Mouse (Mus musculus) spleen, postnatal 14 days (tissue): Measurements from ENCODE around the gene Cgas.
"Not testable (repeated sequence)": the region's sequence is repeated elsewhere in the genome, so short reads cannot be mapped to it uniquely, and the experiment has no call there.

Experiments
- DNase-seq, 2 experiments: peaks; one replicate each; pipeline ENCODE4 v3.0.0; 2021 to 2022; ENCODE audit warnings: low spot score in 2 of 2

Gene Cgas

DNA sequence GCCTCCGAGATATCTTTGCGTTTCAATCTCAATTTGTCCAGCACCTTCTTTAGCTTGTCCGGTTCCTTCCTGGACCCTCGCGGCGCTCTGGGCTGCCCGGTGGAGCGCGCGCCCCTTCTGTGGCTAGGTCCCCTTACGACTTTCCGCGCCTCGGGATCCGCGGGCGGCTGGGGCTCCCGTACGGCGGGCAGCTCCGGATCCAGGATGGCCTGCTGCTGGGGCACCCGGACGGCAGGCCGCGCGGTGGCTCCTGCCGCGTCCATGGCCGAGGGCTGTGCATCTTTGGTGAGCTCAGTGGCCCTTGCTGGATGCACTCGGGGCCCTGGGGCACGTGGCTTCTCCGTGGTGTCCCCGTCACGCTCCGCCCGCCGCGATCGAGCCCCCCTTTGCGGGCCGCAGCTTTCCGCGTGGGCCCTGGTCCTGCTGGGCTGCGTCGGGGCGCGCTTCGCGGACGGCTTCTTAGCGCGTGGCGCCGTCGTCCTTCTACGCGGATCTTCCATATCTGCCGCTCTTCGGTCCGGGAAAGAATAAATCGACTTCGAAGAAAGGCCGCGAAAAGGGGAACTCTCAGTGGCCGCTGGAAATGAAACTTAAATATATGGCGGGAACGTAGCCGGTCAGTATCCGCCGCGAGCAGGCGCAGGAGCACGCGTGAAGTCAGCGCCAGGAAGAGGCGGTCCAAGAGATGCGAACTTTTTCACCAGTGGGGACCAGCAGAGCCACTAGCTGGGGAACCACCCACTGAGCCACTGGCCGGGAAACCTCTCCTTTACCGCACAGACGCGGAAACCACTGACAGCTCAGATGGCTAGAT, at the start of gene Cgas:
Cgas (minus strand) TSS at position 659 of the 814 bp plus-strand sequence.
- peak in 1 of 2 experiments; percentile 35 for DNase-seq

DNA sequence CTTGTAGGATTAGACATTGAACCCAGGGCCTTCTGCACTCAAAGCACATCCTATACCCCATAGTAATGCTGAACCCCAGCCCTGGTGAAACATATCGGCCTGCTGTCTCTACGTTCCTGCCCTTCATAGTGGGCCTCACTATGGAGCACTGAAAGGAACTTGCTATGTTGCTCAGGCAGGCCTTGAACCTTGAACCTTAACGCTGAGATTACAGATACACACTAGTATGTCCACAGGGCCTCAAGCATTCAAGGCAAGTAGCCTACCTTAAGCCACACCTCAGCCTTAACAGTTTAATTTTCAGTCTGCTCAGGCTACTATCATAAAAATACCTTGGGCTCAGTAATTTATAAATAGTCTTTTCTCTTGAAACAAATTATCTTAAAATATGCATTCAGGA, 49.2 kb upstream of the Cgas start:
- DNase-seq, result no peak

DNA sequence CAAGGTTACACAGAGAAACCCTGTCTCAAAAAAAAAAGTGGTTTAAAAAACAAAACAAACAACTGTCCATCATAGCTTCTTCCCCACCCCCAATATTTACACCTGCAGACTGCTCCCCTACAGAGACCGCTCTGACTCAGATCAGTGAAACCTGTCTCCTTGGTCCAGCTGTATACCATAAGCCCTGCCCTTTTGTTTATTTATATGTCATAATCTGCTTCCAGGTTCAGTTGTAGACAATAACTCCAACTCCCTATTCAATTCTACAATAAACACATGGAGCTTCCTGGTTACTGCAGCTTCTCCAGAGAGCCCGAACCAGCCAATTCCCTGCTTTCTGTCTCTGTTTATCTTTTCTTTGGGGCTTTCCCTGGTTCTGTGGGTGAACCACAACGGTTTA, 48.1 kb upstream of the Cgas start:
- no peak for DNase-seq

DNA sequence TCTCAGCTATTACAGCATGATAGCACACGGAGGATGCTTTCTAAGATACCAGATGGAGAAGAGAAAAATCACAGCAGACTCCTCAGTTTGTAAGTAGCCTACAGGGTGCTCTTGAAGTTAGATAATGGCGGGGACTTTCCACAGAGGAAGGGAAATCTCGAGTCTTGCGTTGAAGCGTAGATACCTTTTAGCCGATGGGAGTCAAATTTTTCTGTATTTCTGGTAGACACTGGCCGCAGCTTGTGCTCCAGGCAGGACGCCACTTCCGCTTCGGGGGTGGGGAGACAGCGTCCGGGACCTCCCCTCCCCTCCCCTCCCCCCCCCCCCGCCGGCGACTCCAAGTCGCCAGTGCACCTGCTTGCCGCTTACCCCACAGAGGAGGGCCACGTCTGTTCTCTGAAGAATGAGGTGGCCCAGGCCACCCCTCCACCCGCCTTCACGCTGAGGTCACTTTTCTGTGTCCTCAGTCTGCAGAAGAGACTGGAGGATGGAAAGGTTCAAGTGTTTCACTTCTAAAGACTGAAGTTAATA, 45.9 kb upstream of the Cgas start, which contains the start of gene Eef1a1:
Eef1a1 (minus strand) TSS at position 262 of the 531 bp plus-strand sequence.
- DNase-seq, result peak; percentile 10 to 47

DNA sequence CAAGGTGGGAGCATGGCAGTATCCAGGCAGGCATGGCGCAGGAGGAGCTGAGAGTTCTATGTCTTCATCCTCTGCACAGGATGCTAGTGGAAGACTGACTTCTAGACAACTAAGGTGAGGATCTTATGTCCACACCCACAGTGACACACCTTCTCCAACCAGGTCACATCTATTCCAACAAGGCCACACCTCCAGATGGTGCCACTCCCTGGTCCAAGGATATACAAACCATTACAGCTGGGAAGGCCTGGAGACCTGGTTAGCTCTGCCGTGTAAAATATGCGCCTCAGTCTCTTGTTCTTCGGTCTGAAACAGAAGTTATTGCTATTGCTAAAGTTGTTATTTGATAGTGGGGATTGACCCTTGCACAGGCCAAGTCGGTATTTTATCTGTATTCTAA, 45.0 kb upstream of the Cgas start:
- not testable (repeated sequence) for DNase-seq

DNA sequence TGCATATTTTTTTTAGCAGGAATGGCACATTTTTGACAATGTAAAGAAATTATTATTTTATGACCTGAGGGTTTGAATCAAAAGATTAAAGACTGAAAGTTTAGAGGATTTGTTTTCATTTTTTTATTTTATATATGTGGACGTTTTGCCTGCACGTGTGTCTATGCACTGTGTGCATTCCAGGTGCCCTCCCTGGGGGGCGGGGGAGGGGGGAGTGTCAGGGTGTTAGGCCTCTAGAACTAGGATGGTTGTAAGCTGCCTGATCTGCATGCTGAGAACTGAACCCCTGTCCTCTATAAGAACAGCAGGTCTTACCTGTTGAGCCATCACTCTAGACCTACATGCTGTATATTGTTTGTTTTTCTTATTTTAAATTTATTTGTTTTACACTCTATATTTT, 41.6 kb upstream of the Cgas start:
- no peak for DNase-seq

DNA sequence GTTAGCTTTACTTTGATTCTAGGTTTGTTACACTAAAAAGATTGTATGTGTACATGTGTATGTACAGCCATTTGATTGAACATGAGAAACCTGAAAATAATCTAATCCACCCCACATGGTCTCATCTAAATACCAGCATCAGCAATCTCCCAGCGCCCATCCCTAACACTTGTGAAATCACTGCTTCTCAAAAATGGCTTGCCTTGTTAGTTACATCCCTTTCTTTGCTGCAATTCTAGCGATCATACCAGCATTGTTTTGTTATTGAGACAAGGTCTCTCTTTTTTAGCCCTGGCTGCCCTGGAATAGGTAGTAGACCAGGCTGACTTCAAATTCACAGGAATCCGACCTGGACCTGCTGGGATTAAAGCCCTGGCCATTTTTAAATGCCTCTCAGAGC, 39.3 kb upstream of the Cgas start:
- no peak for DNase-seq

DNA sequence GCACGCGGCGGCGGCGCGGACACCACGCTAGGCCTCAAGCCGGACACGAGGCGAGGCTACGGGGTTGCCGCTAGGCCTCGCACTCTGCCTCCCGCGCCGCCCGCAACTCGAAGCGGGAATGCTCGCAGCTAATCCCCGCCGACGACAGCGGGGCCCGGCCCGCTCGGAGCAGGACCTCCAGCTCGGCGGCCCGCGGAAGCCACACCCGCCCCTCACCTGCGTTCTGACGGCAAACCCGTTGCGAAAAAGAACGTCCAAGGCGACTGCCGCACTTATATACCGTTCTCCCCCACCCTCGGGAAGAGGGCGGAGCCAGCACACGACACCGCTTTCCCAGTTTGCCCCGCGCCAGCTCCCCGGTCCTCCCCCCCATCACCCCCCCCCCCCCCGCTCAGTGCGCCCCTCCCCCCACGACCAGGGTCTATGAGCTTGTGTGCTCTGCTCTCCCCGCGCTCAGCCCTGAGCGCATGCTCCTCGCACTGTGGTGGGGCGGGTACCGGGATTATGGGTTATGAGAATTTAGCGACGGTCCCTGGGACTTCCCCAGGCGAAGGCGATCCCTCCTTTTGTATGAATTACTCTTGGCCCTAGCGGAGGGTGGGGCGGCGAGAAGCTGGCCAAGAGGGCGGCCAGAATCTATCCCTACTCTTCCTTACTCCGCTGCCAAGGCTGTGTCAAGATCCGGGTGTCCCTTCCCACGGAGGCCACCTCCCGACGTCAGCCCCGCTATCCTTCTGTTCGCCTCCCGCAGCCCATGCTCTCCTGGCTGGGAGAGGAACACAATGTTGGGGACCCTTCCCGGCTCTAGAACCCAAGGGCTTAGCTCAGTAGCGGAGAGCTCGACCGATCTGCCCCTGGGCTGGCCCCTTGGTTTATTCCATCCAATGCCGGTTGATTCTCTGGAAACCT, 38.6 kb upstream of the Cgas start:
- peak; percentile 88 to 90 for DNase-seq

DNA sequence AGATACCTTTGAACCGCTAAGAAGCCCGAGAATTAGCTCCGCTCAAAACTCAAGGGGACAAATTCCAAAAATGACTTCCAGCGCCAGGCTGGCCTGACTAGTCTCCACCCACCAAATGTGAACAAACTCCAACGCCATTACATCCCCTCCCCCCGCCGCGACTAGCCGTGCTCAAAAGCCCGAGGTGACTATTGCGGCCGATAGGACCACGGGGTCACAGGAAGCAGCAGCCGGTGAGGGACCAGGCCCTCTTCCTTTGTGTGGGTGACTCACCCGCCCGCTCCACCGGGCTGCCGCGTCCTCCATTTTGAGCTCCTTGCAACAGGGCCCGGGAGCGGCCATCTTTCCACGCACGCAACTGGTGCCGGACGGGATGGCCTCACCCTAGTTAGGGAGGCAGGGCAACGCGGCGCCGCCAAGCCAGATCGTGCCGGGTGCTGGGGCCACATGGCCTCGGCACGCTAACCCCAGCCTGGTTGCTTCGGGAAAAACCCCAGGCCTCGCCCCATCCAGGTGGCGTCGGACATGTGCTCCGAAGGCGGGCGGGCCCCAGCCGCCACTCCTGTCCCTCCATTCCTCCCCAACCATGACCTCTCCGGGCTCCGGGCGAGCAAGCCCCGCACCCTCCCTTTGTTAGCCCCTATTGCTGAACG, 37.8 kb upstream of the Cgas start:
- DNase-seq, result peak; percentile 54 to 73

DNA sequence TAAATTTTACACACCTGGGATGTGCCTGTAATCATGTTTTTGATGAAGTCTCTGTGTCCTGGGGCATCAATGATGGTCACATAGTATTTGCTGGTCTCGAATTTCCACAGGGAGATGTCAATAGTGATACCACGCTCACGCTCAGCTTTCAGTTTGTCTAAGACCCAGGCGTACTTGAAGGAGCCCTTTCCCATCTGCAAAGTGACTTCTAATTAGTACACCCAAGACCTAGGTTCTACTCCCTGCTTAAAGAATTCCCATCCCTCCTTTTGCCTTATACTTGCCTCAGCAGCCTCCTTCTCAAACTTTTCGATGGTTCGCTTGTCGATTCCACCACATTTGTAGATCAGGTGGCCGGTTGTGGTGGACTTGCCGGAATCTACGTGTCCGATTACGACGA, 37.2 kb upstream of the Cgas start:
- not testable (repeated sequence) for DNase-seq

DNA sequence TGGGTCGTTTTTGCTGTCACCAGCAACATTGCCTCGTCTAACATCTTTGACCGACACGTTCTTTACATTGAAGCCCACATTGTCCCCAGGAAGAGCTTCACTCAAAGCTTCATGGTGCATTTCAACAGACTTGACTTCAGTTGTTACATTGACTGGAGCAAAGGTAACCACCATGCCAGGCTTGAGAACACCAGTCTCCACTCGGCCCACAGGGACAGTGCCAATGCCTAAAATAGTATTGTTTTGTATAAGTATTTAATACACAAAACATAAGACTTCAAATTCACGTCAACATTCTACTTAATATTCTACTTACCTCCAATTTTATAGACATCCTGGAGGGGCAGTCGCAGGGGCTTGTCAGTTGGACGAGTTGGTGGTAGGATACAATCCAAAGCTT, 36.3 kb upstream of the Cgas start:
- not testable (repeated sequence) for DNase-seq

DNA sequence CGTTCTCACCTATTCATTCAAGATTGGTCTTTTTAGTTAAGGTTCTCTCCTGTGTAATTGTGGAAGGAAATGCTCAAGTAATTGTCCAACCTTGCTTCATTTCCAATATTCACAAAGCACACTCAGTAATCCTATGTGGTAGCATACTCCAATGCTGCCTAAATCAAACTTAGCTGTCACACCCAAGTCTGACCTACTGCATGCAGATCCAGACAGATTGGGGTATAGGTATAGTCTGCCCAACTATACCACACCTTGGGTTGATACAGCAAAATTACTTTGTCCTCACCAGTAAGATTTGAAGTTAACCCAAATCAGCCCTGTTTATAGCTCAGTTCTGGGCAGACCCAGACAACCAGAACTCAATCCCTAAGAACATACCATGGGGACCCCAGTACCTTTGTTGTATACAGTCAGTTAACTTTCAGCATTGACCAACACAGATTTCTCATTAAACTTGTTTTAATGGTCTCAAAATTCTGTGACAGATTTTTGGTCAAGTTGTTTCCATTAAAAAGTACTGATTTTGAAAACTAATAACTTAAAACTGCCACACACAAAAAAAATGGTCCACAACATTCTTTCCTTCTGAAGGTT, 35.1 kb upstream of the Cgas start:
- not testable (repeated sequence) for DNase-seq

DNA sequence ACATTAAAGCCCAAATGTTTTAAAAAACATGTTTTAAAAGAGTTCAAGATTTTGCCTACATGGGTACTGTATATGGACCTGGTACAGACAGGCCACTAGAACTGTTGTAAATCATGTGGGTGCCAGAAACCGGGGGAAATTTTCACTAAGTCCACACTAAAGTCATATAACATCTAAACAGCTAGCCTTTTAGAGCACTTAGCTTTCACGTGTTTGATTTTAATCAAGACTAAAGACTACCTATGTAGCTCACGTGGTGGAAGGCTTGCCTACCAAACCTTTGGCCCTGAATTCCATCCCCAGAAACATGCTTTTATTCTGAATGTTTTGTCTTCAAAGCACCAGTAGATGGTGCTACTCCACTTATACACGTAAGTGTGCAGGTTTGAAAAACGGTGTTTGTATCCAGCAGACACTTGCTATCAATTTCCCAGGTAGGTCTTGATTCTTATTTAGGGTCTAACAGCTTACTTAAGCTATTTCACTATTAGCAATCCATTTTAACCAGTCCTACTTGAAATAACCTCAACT, 34.0 kb upstream of the Cgas start:
- DNase-seq, result no peak

DNA sequence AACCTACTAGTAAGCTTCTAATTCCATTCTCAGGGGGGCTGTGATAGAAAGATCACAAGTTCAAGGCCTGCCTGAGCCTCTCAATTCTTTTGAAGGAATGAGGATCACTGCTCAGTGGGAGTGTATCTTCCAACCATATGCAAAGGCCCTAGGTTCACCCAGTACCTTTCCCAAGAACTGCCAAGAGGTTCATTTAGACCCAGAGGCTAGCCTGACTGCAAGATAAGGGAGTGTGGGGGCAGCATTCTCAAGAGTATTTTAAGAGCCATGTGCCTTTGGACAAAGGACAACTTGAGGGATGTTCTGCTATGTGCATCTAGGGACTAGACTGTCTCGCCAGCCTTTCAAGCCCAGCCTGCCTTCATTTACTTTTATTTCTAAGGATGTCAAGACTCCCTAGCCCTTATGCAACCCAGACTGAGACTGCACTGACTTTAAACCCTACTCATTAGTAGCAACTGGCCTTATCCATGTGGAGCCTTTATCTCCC, 33.5 kb upstream of the Cgas start:
- no peak for DNase-seq

DNA sequence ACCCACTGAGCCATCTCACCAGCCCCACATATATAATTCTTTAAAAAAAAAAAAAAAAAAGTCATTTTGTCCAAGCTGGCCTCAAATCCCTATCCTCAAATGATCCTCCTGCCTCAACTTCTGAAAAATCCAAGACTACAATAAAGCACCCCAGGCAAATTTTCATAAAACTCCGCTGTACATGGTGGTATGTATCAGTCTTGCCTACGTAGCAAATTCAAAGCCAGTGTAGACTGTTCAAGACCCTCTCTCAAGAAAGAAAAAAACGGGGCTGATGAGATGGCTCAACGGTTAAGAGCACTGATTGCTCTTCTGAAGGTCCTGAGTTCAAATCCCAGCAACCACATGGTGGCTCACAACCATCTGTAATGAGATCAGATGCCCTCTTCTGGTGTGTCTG, 32.8 kb upstream of the Cgas start:
- no peak for DNase-seq

DNA sequence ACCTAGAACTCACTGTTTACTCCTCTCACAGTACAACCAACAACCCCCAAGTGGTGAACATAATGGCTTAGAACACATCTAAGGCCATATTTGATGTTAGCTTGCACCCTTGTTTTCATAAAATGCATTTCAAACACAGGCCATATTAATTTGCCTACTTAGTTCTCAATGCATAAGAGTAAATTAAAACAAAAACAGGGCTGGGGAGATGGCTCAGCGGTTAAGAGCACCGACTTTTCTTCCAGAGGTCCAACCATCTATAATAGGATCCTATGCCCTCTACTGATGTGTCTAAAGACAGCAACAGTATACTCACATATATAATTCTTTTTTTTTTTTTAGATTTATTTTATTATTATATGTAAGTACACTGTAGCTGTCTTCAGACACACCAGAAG, 32.3 kb upstream of the Cgas start:
- no peak for DNase-seq

DNA sequence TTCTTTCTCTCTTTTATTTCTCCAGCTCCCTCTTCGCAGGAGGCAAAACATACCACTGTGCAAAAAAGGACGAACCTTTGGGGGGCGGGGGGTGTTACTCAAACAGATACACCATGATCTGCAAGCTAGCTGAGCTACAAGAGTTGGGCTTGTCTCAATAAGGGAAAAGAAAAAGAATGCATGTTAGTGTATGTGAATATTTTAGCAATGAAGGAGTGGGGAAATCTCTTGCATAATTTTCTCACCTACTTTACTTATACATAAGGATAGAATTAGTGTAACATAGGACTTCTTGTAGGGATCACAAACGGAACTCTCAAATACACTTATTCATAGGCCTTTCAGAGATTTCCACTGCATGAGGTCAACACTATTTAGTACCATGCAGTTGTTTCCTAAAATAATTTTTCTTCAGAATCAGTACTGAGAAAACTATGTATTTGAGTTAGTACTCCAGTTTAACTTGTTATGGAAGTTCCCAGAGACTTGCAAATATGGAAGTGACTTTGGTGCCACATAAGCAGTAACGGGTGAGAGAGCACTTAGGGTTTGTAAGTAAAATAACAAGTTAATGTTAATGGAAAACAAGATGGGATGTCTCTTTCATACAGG, 31.8 kb upstream of the Cgas start:
- no peak for DNase-seq

DNA sequence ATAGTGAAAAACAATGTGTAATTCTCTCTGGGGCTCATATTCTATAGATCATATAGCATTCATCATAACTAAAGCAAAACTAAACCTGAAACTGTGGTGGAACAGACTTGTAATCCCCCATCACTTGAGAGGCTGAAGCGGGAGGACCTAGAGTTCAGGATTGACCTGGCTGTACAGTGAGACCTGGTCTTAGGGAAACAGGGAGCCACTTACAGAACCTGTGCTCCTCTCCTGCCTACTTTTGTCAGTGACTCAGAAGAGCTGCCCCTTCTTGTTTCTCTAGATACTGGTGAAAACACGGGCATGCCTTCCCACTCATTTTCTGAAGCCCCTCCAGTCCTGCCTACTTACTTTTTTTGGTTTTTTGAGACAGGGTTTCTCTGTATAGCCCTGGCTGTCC, 31.2 kb upstream of the Cgas start:
- DNase-seq, result no peak

DNA sequence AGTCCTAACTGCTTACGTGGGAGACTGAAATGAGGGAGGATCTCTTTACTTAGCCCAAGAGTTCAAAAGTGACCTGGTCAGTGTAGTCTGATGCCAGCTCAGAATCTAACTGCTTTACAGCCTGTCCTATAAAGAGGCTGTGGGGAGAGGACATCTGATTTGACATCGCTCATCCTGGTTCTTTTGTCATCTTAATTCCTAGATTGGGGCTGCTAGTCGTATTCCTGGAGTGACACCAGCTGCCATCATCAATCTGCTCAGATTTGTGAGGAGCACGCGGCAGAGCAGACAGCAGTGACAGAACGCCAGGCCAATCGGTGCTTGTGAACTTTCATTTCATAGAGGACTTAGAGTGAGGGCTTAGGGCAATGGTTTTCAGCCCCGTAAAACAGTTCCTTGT, 30.6 kb upstream of the Cgas start:
- DNase-seq, result no peak

DNA sequence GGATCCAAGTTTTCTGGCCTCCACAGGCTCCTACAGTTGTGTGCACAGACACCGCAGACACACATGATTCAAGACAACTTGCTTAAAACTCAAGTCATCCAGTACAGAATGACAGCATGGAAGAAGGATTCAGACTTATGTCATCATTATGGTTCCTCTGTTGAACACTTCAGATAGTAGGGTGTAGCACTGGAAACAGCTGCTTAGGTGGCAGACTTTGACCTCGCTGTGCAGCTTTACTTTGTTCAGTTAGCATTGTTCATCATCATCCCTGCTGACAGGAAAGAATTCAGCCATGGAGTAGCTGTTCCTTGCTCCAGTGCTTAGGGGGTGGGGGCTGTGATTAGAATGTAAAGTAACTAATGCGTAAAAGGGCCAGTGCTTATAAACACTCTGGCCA, 22.7 kb upstream of the Cgas start:
- no peak for DNase-seq

DNA sequence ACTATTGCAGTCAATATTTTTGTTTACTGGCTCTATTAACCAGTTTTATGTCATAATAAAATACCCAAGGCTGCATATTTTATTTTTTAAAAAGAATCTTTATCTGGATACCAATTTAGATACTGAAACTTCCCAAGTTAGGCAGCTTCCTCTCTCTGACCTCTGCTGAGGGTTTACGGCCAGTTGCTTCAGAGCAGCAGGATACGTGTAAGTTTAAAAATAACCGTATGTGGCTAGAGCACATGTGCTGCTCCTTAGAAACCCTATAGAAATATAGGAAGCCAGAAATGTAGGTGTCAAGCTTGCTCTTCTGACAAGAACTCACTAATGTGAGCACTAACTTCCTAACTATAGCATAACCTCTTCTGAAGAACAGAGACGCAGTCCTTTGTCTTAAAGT, 20.3 kb upstream of the Cgas start:
- DNase-seq, result no peak
